ENCODE assay signal across 10 mouse cellular contexts in genomic region chr2:58175392-58176291, GRCm38 (mm10). TPM values are rescaled to one million over a fixed set of nuclear protein-coding genes. Genes with fewer than 3 reads are reported as not detected.
DNase-seq lines count a peak whose midpoint lies in the region; ATAC-seq lines count a peak whose summit lies in the region.
"Had no signal": no experiment of that assay in that cellular context is flagged by ENCODE, and none has a peak within 500 bp of the region (broad histone marks: within the 10 kb centered on the region; RNA-seq: fewer than 3 reads in every experiment).

No protein-coding gene starts in this region.

- no peaks in the 10 kb centered on the region for H3K36me3 ChIP-seq in forebrain, embryonic 15.5 days
- no peaks in the 10 kb centered on the region for H3K36me3 ChIP-seq in forebrain, embryonic 12.5 days (replicated peaks)
- no peaks in the 10 kb centered on the region for H3K36me3 ChIP-seq in kidney, embryonic 16.5 days (ENCODE audit: insufficient read depth, low read length)
- H3K36me3 ChIP-seq: embryonic facial prominence, embryonic 12.5 days; limb, embryonic 15.5 days had no signal

- no peak for ATAC-seq in forebrain, embryonic 15.5 days (replicated peaks)
- ATAC-seq in forebrain, embryonic 12.5 days (ENCODE audit: low FRiP score): no peak
- no peak; the same call in 1 of the 2 replicates for ATAC-seq in kidney, embryonic 16.5 days (ENCODE audit: low FRiP score, low TSS enrichment)
- no peak for ATAC-seq in megakaryocyte-erythroid progenitor cell, adult 5-6 weeks (replicated peaks; ENCODE audit: low FRiP score, low TSS enrichment, poor library complexity, severe bottlenecking)

- peaks cover 16% of the 10 kb centered on the region for H3K4me1 ChIP-seq in forebrain, embryonic 15.5 days
- H3K4me1 ChIP-seq in forebrain, embryonic 12.5 days: peaks cover 7% of the 10 kb centered on the region; the same call in 1 of the 2 replicates
- H3K4me1 ChIP-seq in kidney, embryonic 16.5 days (ENCODE audit: insufficient read depth, low read length): peaks cover 14% of the 10 kb centered on the region
- H3K4me1 ChIP-seq: embryonic facial prominence, embryonic 12.5 days had no signal

- no peak overlapping the region for H3K4me3 ChIP-seq in forebrain, embryonic 15.5 days
- no peak overlapping the region for H3K4me3 ChIP-seq in forebrain, embryonic 12.5 days (replicated peaks)
- H3K4me3 ChIP-seq in kidney, embryonic 16.5 days (ENCODE audit: low read length): no peak overlapping the region
- H3K4me3 ChIP-seq: embryonic facial prominence, embryonic 12.5 days; limb, embryonic 15.5 days had no signal

- 80% methylated on average over 8 of the region's 8 CpGs for WGBS in forebrain, embryonic 15.5 days
- 90% methylated on average over 8 of the region's 8 CpGs for WGBS in forebrain, embryonic 12.5 days
- WGBS in kidney, embryonic 16.5 days: 56% methylated on average over 8 of the region's 8 CpGs

- no peaks in the 10 kb centered on the region for H3K9me3 ChIP-seq in forebrain, embryonic 15.5 days
- H3K9me3 ChIP-seq in forebrain, embryonic 12.5 days: no peaks in the 10 kb centered on the region
- no peaks in the 10 kb centered on the region for H3K9me3 ChIP-seq in kidney, embryonic 16.5 days (ENCODE audit: low read length)
- H3K9me3 ChIP-seq: embryonic facial prominence, embryonic 12.5 days; limb, embryonic 15.5 days had no signal

- H3K27me3 ChIP-seq in forebrain, embryonic 15.5 days: no peaks in the 10 kb centered on the region
- H3K27me3 ChIP-seq in forebrain, embryonic 12.5 days: no peaks in the 10 kb centered on the region
- H3K27me3 ChIP-seq in kidney, embryonic 16.5 days (ENCODE audit: insufficient read depth, low read length): no peaks in the 10 kb centered on the region
- H3K27me3 ChIP-seq: embryonic facial prominence, embryonic 12.5 days; limb, embryonic 15.5 days had no signal

- H3K9ac ChIP-seq in forebrain, embryonic 15.5 days (replicated peaks): no peak overlapping the region
- no peak overlapping the region for H3K9ac ChIP-seq in forebrain, embryonic 12.5 days
- no peak overlapping the region for H3K9ac ChIP-seq in kidney, embryonic 16.5 days (replicated peaks; ENCODE audit: low read length)
- H3K9ac ChIP-seq: embryonic facial prominence, embryonic 12.5 days; limb, embryonic 15.5 days had no signal

- H3K27ac ChIP-seq in forebrain, embryonic 15.5 days (replicated peaks): peak overlapping the region; percentile 79
- no peak overlapping the region for H3K27ac ChIP-seq in forebrain, embryonic 12.5 days
- H3K27ac ChIP-seq in kidney, embryonic 16.5 days (ENCODE audit: low read length): peak overlapping the region; percentile 34; the same call in 1 of the 2 replicates
- H3K27ac ChIP-seq: embryonic facial prominence, embryonic 12.5 days; limb, embryonic 15.5 days had no signal

- no peak overlapping the region for H3K4me2 ChIP-seq in forebrain, embryonic 15.5 days (replicated peaks)
- no peak overlapping the region for H3K4me2 ChIP-seq in forebrain, embryonic 12.5 days
- H3K4me2 ChIP-seq in kidney, embryonic 16.5 days (replicated peaks; ENCODE audit: low read depth, low read length): no peak overlapping the region
- H3K4me2 ChIP-seq: embryonic facial prominence, embryonic 12.5 days; limb, embryonic 15.5 days had no signal

- DNase-seq in CD4-positive helper T cell, adult 2 months (ENCODE audit: low read depth, low spot score): peak; percentile 27
- peak; percentile 85 to 86 for DNase-seq in cerebellum, postnatal 14 days
- no peak for DNase-seq in layer of hippocampus, adult 18-20 months (ENCODE audit: low spot score in 2 of 2)
- no peak for DNase-seq in frontal cortex, postnatal 14 days (ENCODE audit: low spot score in 2 of 2)

RNA-seq across cellular contexts. Expression of gene Cytip, which starts 19.7 kb away (rescaled TPM):
- polyA plus RNA-seq in forebrain, embryonic 15.5 days (2015; fragmentation: Nextera tagmentation; extraction: Ambion mirVana): 0.09 TPM in 1 of 2 replicates, not detected in the other
- polyA plus RNA-seq in forebrain, embryonic 12.5 days (2016; fragmentation: Nextera tagmentation; extraction: Ambion mirVana): 0.14 TPM in 1 of 2 replicates, not detected in the other
- polyA plus RNA-seq in kidney, embryonic 16.5 days (2015; fragmentation: Nextera tagmentation; extraction: Ambion mirVana): 1.4 and 1.5 TPM in 2 replicates
- total RNA-seq in layer of hippocampus, adult 18-20 months (2021): not detected
- total RNA-seq in megakaryocyte-erythroid progenitor cell, adult 5-6 weeks (2014; fragmentation: Nextera tagmentation): 3.9 and 8.5 TPM in 2 replicates
- 6.6 and 13.2 TPM in 2 replicates for total RNA-seq in megakaryocyte-erythroid progenitor cell, adult 5-6 weeks (2017)

Comparison
In these comparisons a context has a peak if more than half of its experiments do, and no peak if none do; other contexts are left out.
1. DNase-seq: peak in CD4-positive helper T cell, adult 2 months (single experiment) and cerebellum, postnatal 14 days (2 of 2); none in layer of hippocampus, adult 18-20 months (0 of 2) and frontal cortex, postnatal 14 days (0 of 2).